Mouse (Mus musculus) left cerebral cortex, postnatal 14 days (tissue): ENCODE data around the gene Vapb. TPM values are rescaled to one million over a fixed set of nuclear protein-coding genes. Genes with fewer than 3 reads are reported as not detected.

Source experiments
- DNase-seq, 2 experiments: peaks; one replicate each; pipeline ENCODE4 v3.0.0; 2021 to 2022; ENCODE audit warnings: low spot score in 2 of 2, mixed read lengths in 1 of 2
- intact Hi-C: fragments of 180-260 bp; cut with DNase I; formaldehyde crosslinking; loops from one replicate; pipeline ENCODE4 v1.15.1; 2025
- total RNA-seq, 2 experiments: library from RNA; stranded (reverse); gene quantifications; 2 replicates each; pipeline ENCODE4 v1.2.3; 2021

The Vapb gene
- total RNA-seq, 2 experiments from 2014 or later, result 103 to 124 TPM

DNA sequence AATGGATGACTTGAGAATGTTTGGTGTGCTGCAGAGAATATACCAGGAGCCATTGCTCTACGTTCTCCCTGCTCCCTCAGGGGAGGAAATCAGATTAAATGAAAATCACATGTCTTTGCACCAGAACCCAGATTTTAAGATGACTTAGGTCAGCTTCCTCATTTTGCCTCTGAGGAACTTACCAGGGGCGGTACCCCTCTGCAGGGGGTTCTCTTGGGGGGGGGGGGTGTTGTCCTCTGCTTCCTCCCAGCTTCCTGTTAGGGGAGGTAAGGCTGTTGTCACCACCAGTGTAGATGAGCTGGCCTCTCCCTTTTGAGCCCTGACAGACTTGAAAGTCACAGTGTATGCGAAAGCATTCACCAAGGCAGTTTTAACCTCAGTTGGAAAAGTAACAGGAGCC, 47.1 kb downstream of the Vapb start:
- DNase-seq, result no peak
- intact Hi-C loops, result loop anchor here (10.0 kb wide), 1 partner anchor 200 kb away; no protein-coding TSS in a partner anchor

DNA sequence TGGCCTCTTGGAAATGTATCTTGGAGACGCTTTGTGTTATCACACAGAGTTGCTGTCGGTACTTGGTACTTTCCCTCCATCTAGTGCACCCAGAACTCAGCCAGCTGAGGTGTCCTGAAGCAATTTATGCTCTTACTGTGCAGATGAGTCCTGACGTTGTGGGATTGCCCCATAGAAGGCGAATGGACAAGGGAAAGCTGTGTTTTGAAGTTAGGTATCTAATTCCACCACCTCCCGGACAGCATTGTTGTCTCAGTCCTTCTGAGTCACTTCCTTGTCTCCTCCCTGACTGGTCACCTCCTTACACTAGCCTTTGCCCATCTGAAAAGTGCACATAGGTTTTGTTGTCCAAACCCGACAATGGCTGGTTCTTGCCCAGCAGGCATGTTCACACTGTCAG, 47.6 kb downstream of the Vapb start:
- DNase-seq, result no peak
- intact Hi-C loops, result loop anchor here (10.0 kb wide), 1 partner anchor 200 kb away; no protein-coding TSS in a partner anchor

- no peak for DNase-seq
- intact Hi-C loops, result loop anchor here (10.0 kb wide), 1 partner anchor 205 kb away; no protein-coding TSS in a partner anchor
Measured at GRCm38 (mm10) chr2:173789945-173790804, 52.9 kb downstream of the Vapb start.

- intact Hi-C loops, result no loop called here
- DNase-seq, result no peak
Measured at GRCm38 (mm10) chr2:173791904-173792757, 54.8 kb downstream of the Vapb start.

DNA sequence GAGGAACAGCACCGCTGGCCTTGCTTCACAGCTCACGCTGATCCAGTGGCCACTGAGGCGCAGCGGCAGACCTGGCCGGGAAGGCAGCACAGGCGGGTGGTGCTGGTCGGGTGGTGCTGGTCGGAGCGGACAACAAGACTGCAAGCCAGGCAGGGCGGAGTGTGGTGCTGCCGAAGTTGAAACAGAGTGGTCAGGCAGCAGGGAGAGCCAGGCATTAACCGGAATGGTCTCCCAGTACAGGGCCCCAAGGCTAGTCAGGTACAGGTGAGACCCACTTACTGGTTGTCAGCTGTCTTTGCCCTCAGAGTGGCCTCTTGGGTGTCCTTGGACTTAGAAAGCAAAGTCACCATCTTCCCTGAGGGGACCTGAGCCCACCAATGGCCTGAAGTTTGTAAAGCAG, 56.7 kb downstream of the Vapb start:
- no peak for DNase-seq
- intact Hi-C loops, result no loop called here

DNA sequence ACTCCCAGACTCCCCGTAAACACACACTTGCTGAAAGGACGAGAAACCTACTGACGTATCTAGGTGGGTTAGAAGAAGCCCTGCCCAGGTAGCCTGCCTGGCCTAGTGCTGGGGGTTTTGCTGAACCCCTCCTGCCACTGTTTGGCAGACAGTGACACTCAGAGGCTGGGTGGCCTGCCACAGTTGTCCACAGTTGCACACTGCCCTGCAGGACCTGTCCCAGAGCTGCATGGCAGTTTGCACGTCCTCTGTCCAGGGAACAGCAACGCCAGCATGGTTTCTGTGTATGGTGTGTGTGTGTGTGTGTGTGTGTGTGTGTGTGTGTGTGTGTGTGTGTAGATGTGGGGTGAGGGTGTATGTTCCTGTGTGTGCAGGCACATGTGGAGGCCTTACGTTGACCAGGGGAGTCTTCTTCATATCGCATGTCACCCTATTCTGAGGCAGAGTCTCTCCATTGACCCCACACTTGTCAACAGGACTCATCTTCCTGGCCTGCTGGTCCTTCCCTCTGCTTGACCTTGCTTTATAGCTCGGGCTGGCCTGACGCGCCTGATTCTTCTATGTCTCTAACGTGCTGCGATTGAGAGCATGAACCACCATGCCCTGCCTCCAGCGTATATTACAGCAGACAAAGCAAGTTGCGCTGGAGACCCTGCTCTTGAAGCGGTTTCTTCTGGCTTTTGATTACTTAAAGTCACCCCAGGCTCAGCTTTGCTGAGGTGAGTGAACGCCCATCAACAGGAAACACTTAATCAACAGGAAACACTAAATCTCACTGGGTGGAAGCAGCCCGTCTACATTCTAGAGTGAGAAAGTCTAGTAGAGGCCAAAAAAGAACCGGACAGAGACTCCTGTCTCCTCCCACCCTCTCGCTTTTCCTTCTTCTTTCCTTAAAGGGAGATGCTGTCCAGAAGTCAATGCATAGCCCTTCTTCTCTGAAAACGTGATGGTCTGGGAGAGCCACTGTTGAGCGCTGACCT, 57.5 kb downstream of the Vapb start:
- no peak for DNase-seq
- intact Hi-C loops, result no loop called here

- DNase-seq, result no peak
- intact Hi-C loops, result no loop called here
Measured at GRCm38 (mm10) chr2:173795801-173796673, 58.7 kb downstream of the Vapb start.

DNA sequence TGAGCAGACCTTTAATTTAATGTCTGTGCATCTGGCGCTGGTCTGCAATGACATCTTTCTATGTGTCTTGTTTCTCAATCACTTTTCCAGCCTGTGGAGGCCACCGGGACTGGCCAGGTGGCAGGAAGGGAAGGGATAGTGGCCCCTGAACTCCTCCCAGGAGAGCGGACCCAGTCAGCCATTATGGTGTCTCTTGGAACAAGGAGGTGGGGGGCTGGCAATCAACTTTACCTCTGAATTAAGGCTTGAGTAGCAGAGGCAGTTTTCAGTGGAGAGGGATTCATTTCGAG, 59.3 kb downstream of the Vapb start:
- DNase-seq, result no peak
- intact Hi-C loops, result no loop called here

DNA sequence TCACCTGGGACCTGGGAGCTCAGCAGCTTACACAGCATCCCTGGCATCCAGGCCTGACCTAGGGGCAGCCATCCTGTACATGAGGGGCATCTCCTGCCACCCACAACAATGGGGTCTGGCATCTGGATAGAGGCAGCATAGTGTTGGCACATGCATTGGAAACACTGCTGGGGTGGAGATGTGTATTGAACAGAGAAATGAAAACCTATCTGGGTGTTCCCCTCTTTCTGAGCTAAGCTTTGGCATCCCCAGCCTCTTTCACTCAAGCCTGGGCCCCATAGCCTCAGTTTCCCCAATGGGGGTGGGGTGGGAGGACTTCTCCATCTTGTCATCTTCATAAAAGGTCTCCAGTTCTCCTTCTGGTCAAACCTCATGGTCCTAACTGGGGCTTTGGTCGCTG, 62.2 kb downstream of the Vapb start:
- intact Hi-C loops, result no loop called here
- no peak for DNase-seq

DNA sequence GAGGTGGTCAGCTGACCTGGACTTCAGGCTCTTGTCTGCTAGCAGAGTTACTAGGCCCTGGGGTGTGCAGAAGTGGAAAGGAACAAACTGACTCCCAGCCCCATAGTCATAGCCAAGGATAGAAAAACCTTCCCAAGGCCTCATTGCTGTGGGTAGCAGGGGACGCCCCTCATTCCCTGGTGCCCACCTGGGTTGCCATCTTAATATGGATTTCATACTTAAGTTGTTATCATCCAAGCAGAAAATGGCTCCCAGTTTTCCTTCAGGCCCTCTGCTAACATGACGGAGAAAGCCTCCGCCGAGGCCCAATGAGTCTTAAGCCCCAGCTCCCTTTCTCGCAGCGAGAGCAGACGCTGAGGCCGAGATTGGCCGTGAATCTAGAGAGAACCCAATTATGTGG, 63.3 kb downstream of the Vapb start:
- intact Hi-C loops, result no loop called here
- DNase-seq, result no peak

GRCm38 (mm10) chr2:173801405-173801876, 64.1 kb downstream of the Vapb start:
- intact Hi-C loops, result no loop called here
- DNase-seq, result no peak

GRCm38 (mm10) chr2:173802176-173802575, 64.9 kb downstream of the Vapb start:
- DNase-seq, result no peak
- intact Hi-C loops, result no loop called here

DNA sequence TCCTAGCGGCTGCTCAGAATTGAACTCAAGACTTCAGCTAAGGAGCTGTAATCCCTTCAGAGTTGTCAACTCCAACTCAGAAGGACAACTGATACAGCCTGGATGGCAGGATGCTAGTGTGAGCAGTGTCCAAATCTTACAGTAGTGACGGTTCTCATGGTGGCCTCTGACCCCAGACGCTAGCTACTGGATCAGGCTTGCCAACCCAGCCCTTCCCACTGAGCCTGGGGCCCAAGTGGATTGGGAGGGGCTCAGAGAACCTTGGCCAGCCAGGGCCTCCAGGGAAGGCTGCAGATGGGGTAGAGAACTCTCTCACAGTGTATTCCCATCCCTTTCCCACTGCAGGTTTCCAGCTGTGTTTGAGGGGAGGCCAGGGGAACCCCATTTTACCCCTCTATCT, 65.6 kb downstream of the Vapb start:
- DNase-seq, result no peak
- intact Hi-C loops, result no loop called here

GRCm38 (mm10) chr2:173803827-173804226, 66.5 kb downstream of the Vapb start:
- DNase-seq, result no peak
- intact Hi-C loops, result no loop called here

- intact Hi-C loops, result no loop called here
- no peak for DNase-seq
Measured at GRCm38 (mm10) chr2:173806621-173807020, 69.3 kb downstream of the Vapb start.

GRCm38 (mm10) chr2:173808942-173809341, 71.6 kb downstream of the Vapb start:
- intact Hi-C loops, result no loop called here
- no peak for DNase-seq

DNA sequence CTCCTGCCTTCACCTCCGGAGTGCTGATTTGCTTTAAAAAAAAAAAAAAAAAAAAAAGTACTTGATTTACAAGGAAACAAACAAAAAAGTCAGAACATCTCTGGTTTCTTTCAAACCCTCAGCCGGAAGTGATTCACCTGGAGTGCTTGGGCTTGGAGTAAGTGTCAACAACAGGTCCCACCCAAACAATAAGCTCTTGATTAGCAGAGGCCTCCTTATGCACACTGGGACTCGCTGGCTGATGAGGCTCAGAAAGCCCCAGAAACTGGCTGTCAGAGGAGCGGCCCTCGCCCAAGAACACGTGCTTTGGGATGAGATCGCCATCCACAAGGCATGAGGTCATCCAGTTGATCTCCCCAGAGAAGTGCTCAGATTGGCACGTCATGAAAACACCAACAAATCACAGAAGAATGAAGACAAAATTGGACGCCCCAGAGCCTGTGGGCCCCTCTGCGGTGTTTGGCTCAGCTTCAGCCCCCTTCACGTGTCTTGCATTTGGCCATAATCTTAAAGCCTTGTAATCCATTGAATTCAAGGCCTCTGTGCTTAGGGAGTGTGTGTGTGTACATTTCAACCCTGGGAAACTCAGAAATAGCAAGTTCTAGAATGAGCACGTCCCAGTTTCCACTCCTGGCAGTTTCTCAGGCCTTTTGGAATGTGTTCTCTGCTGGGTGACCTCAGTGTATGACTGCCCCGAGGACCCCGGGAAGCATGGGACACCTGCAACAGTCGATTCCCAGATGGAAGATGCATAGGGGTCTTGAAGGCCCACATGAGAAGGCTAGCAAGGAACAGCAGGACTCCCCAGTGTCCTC, 72.9 kb downstream of the Vapb start:
- intact Hi-C loops, result no loop called here
- DNase-seq, result no peak

DNA sequence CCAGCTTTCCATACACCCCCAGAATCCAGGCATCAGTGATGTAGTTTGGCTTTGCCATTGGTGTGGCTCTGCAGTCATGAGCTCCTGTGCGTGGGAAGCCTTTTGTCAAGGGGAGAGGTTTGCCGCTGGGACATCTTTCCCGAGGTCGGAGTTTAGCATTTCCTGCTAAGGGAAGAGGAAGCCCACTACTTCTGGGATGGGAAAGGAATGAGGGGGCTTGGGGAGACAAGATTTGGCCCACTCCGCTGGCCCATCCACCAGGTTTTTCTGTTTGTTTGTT, 73.5 kb downstream of the Vapb start:
- no peak for DNase-seq
- intact Hi-C loops, result no loop called here
